Mouse (Mus musculus) kidney, postnatal 14 days (tissue): ENCODE data around the gene Rinl.
A peak's percentile ranks its signal among the peaks of the same experiment; 100 is the strongest.

ENCODE experiments used
- DNase-seq: peaks from one replicate; pipeline ENCODE4 v3.0.0; 2022; ENCODE audit warnings: mixed read lengths

Gene Rinl

GRCm38 (mm10) chr7:28825686-28826401, 37.1 kb downstream of the Rinl start:
- no peak for DNase-seq

GRCm38 (mm10) chr7:28826402-28826772, 37.6 kb downstream of the Rinl start:
- no peak for DNase-seq

- peak; percentile 85 for DNase-seq
These were observed 38.6 kb downstream of the Rinl start for GRCm38 (mm10) chr7:28827338-28827737.

- no peak for DNase-seq
These were observed 41.1 kb downstream of the Rinl start for GRCm38 (mm10) chr7:28829821-28830220.

- DNase-seq = no peak
These were observed 42.2 kb downstream of the Rinl start for GRCm38 (mm10) chr7:28830981-28831380.

GRCm38 (mm10) chr7:28831411-28832125, 42.8 kb downstream of the Rinl start:
- no peak for DNase-seq

GRCm38 (mm10) chr7:28832137-28832536, 43.4 kb downstream of the Rinl start:
- no peak for DNase-seq

- no peak for DNase-seq
These were observed 45.1 kb downstream of the Rinl start, which contains the start of gene Lgals4 for GRCm38 (mm10) chr7:28833723-28834347. Lgals4 (plus strand) TSS chr7:28833854.

- no peak for DNase-seq
These were observed 48.2 kb downstream of the Rinl start for GRCm38 (mm10) chr7:28836936-28837335.

GRCm38 (mm10) chr7:28838331-28838730, 49.6 kb downstream of the Rinl start:
- no peak for DNase-seq

- no peak for DNase-seq
These were observed 58.5 kb downstream of the Rinl start for GRCm38 (mm10) chr7:28847273-28847672.
